ENCODE assay signal across 21 mouse cellular contexts in genomic region chr7:56066136-56066535, GRCm38 (mm10). TPM values are rescaled to one million over a fixed set of nuclear protein-coding genes. Genes with fewer than 3 reads are reported as not detected.
DNase-seq lines count a peak whose midpoint lies in the region; ATAC-seq and TF ChIP-seq lines count a peak whose summit lies in the region.
"Had no signal": no experiment of that assay in that cellular context is flagged by ENCODE, and none has a peak within 500 bp of the region (broad histone marks: within the 10 kb centered on the region; RNA-seq: fewer than 3 reads in every experiment).

No protein-coding gene starts in this region.

- 57% methylated on average over 2 of the region's 2 CpGs for WGBS in heart, embryonic 10.5 days
- 60% methylated on average over 2 of the region's 2 CpGs for WGBS in kidney, postnatal 0 days
- 70% methylated on average over 2 of the region's 2 CpGs for WGBS in liver, postnatal 0 days (ENCODE audit: insufficient replicate concordance)

- no peak for TF ChIP-seq CTCF in kidney, postnatal 0 days (IDR thresholded peaks at IDR 0.05; ENCODE audit: low read depth)
- no peak for TF ChIP-seq CTCF in liver, postnatal 0 days (IDR thresholded peaks at IDR 0.05; ENCODE audit: low read depth)

- no peaks in the 10 kb centered on the region for H3K27me3 ChIP-seq in heart, embryonic 10.5 days (ENCODE audit: insufficient read depth, poor library complexity, severe bottlenecking)
- no peaks in the 10 kb centered on the region for H3K27me3 ChIP-seq in kidney, postnatal 0 days (ENCODE audit: insufficient read depth, low read length)
- no peaks in the 10 kb centered on the region for H3K27me3 ChIP-seq in liver, postnatal 0 days (ENCODE audit: insufficient read depth, low read length)
- H3K27me3 ChIP-seq: forebrain, embryonic 15.5 days; limb, embryonic 12.5 days; neural tube, embryonic 15.5 days; stomach, embryonic 15.5 days had no signal

- no peak for TF ChIP-seq EP300 in liver, postnatal 0 days (IDR thresholded peaks at IDR 0.05; ENCODE audit: low read depth)

- peak; percentile 10 to 38 for DNase-seq in heart, adult 9 months (ENCODE audit: low spot score in 2 of 2)
- DNase-seq in heart, embryonic 10.5 days (ENCODE audit: low spot score): no peak
- DNase-seq in kidney, postnatal 0 days (ENCODE audit: low spot score): peak; percentile 45
- no peak for DNase-seq in kidney, postnatal 14 days
- DNase-seq in 416B (ENCODE audit: low read depth): peak; percentile 67
- no peak for DNase-seq in liver, postnatal 0 days
- DNase-seq in gastrocnemius, adult 8-10 months (ENCODE audit: low spot score in 2 of 2): no peak
- DNase-seq: cerebellum, adult 18-20 months; cerebellum, postnatal 25 days; embryo, embryonic 11 days; kidney, adult 8-10 months; kidney, postnatal 4 days; lung, postnatal 4 days; right cerebral cortex, postnatal 14 days had no signal

- ATAC-seq in kidney, postnatal 0 days (replicated peaks; ENCODE audit: low FRiP score, low read depth): peak; percentile 68; the same call in 1 of the 2 replicates
- ATAC-seq in liver, postnatal 0 days: peak; percentile 65
- ATAC-seq: activated CD4-positive, CD25-positive, alpha-beta regulatory T cell, adult 4 months; forebrain, embryonic 15.5 days; midbrain, embryonic 16.5 days had no signal

- H3K36me3 ChIP-seq in heart, embryonic 10.5 days: peaks cover 9% of the 10 kb centered on the region; the same call in 1 of the 2 replicates
- 0 out of 2 replicates have a peak, but pooled peaks cover 3% of the 10 kb centered on the region for H3K36me3 ChIP-seq in kidney, postnatal 0 days (ENCODE audit: insufficient read depth, low read length)
- H3K36me3 ChIP-seq in liver, postnatal 0 days (replicated peaks; ENCODE audit: insufficient read depth, low read length): peaks cover 8% of the 10 kb centered on the region
- H3K36me3 ChIP-seq: stomach, embryonic 15.5 days had no signal

- H3K27ac ChIP-seq in heart, embryonic 10.5 days: no peak overlapping the region
- no peak overlapping the region for H3K27ac ChIP-seq in kidney, postnatal 0 days
- H3K27ac ChIP-seq in liver, postnatal 0 days (ENCODE audit: low read depth): no peak overlapping the region; the same call in 1 of the 2 replicates
- H3K27ac ChIP-seq: forebrain, embryonic 15.5 days; hindbrain, embryonic 10.5 days; limb, embryonic 12.5 days; neural tube, embryonic 15.5 days; stomach, embryonic 15.5 days had no signal

- H3K9ac ChIP-seq in kidney, postnatal 0 days (ENCODE audit: low read depth, low read length): no peak overlapping the region
- H3K9ac ChIP-seq in liver, postnatal 0 days (replicated peaks): no peak overlapping the region
- H3K9ac ChIP-seq: forebrain, embryonic 15.5 days; limb, embryonic 12.5 days; neural tube, embryonic 15.5 days; stomach, embryonic 15.5 days had no signal

- no peak overlapping the region for H3K4me2 ChIP-seq in kidney, postnatal 0 days (ENCODE audit: low read length)
- no peak overlapping the region for H3K4me2 ChIP-seq in liver, postnatal 0 days (ENCODE audit: low read depth, low read length)
- H3K4me2 ChIP-seq: forebrain, embryonic 15.5 days; limb, embryonic 12.5 days; neural tube, embryonic 15.5 days; stomach, embryonic 15.5 days had no signal

- no peaks in the 10 kb centered on the region for H3K9me3 ChIP-seq in heart, embryonic 10.5 days
- no peaks in the 10 kb centered on the region for H3K9me3 ChIP-seq in kidney, postnatal 0 days (replicated peaks; ENCODE audit: low read length)
- H3K9me3 ChIP-seq in liver, postnatal 0 days (ENCODE audit: low read length): no peaks in the 10 kb centered on the region
- H3K9me3 ChIP-seq: forebrain, embryonic 15.5 days; hindbrain, embryonic 10.5 days; limb, embryonic 12.5 days; neural tube, embryonic 15.5 days; stomach, embryonic 15.5 days had no signal

- H3K4me3 ChIP-seq in heart, embryonic 10.5 days: no peak overlapping the region
- no peak overlapping the region for H3K4me3 ChIP-seq in kidney, postnatal 0 days (replicated peaks; ENCODE audit: low read depth, low read length)
- no peak overlapping the region for H3K4me3 ChIP-seq in liver, postnatal 0 days (ENCODE audit: low read depth, low read length)
- H3K4me3 ChIP-seq: forebrain, embryonic 15.5 days; hindbrain, embryonic 10.5 days; limb, embryonic 12.5 days; neural tube, embryonic 15.5 days; stomach, embryonic 15.5 days had no signal

- no peaks in the 10 kb centered on the region for H3K4me1 ChIP-seq in heart, embryonic 10.5 days
- H3K4me1 ChIP-seq in kidney, postnatal 0 days (replicated peaks; ENCODE audit: insufficient read depth, low read length): no peaks in the 10 kb centered on the region
- 0 out of 2 replicates have a peak, but pooled peaks cover 3% of the 10 kb centered on the region for H3K4me1 ChIP-seq in liver, postnatal 0 days (ENCODE audit: insufficient read depth)
- H3K4me1 ChIP-seq: forebrain, embryonic 15.5 days; hindbrain, embryonic 10.5 days; limb, embryonic 12.5 days; neural tube, embryonic 15.5 days; stomach, embryonic 15.5 days had no signal

RNA-seq across cellular contexts. Expression of gene Herc2, which starts 16.1 kb away (rescaled TPM):
- 18.1 and 20.8 TPM in 2 replicates for polyA plus RNA-seq in heart, embryonic 10.5 days (2016; fragmentation: Nextera tagmentation; extraction: Ambion mirVana)
- polyA plus RNA-seq in kidney, postnatal 0 days (2015; fragmentation: Nextera tagmentation; extraction: Ambion mirVana): 15.6 and 18.5 TPM in 2 replicates
- 7.1 and 8.8 TPM in 2 replicates for polyA plus RNA-seq in liver, postnatal 0 days (2015; fragmentation: Nextera tagmentation; extraction: Ambion mirVana)
- 10 to 100 TPM; 60.8 to 88.2 (median 82.8) TPM for total RNA-seq in gastrocnemius, adult 8-10 months (2022)

RNA-seq across cellular contexts. Expression of gene Nipa1, which starts 46.4 kb away (rescaled TPM):
- 5.6 and 6.8 TPM in 2 replicates for polyA plus RNA-seq in heart, embryonic 10.5 days (2016; fragmentation: Nextera tagmentation; extraction: Ambion mirVana)
- 3.6 and 4.7 TPM in 2 replicates for polyA plus RNA-seq in kidney, postnatal 0 days (2015; fragmentation: Nextera tagmentation; extraction: Ambion mirVana)
- 3.8 and 4.5 TPM in 2 replicates for polyA plus RNA-seq in liver, postnatal 0 days (2015; fragmentation: Nextera tagmentation; extraction: Ambion mirVana)
- 1 to 10 TPM; 3.4 to 4.9 (median 4.0) TPM for total RNA-seq in gastrocnemius, adult 8-10 months (2022)

Comparison
In these comparisons a context has a peak if more than half of its experiments do, and no peak if none do; other contexts are left out.
1. DNase-seq: peak in heart, adult 9 months (2 of 2), kidney, postnatal 0 days (single experiment) and 416B (single experiment); none in heart, embryonic 10.5 days (single experiment), kidney, postnatal 14 days (single experiment), liver, postnatal 0 days (single experiment) and gastrocnemius, adult 8-10 months (0 of 2).